8 mouse cellular contexts compared by ENCODE assay signal in genomic region chr7:6331233-6331956, GRCm38 (mm10). TPM values are rescaled to one million over a fixed set of nuclear protein-coding genes. Genes with fewer than 3 reads are reported as not detected.
DNase-seq lines count a peak whose midpoint lies in the region; ATAC-seq lines count a peak whose summit lies in the region.

Zfp583 (minus strand) TSS chr7:6331285.

- no peaks in the 10 kb centered on the region for H3K9me3 ChIP-seq in embryonic facial prominence, embryonic 11.5 days (replicated peaks; ENCODE audit: control insufficient read depth, low read length)
- H3K9me3 ChIP-seq in intestine, embryonic 16.5 days (ENCODE audit: control insufficient read depth, low read length): no peaks in the 10 kb centered on the region
- H3K9me3 ChIP-seq in midbrain, embryonic 10.5 days (replicated peaks): peaks cover 7% of the 10 kb centered on the region; the same call in 1 of the 2 replicates

- H3K27me3 ChIP-seq in embryonic facial prominence, embryonic 11.5 days (ENCODE audit: control insufficient read depth, insufficient read depth, low read length): no peaks in the 10 kb centered on the region
- no peaks in the 10 kb centered on the region for H3K27me3 ChIP-seq in intestine, embryonic 16.5 days (replicated peaks; ENCODE audit: control insufficient read depth, insufficient read depth, low read length)
- H3K27me3 ChIP-seq in midbrain, embryonic 10.5 days (ENCODE audit: low read depth, poor library complexity, severe bottlenecking): no peaks in the 10 kb centered on the region

- 3% methylated on average over 31 of the region's 31 CpGs for WGBS in embryonic facial prominence, embryonic 11.5 days
- 5% methylated on average over 31 of the region's 31 CpGs for WGBS in intestine, embryonic 16.5 days
- 5% methylated on average over 31 of the region's 31 CpGs for WGBS in midbrain, embryonic 10.5 days

- ATAC-seq in embryonic facial prominence, embryonic 11.5 days (replicated peaks; ENCODE audit: insufficient number of reproducible peaks, low FRiP score, low TSS enrichment, low read depth): peak; percentile 91
- ATAC-seq in intestine, embryonic 16.5 days: peak; percentile 98

- peak within 1 kb of the TSS; percentile 42 for H3K4me3 ChIP-seq in embryonic facial prominence, embryonic 11.5 days (ENCODE audit: low read depth, low read length)
- H3K4me3 ChIP-seq in intestine, embryonic 16.5 days (ENCODE audit: low read length): peak within 1 kb of the TSS; percentile 63
- H3K4me3 ChIP-seq in midbrain, embryonic 10.5 days: peak within 1 kb of the TSS; percentile 63

- peak; percentile 80 for DNase-seq in adrenal gland, postnatal 25 days
- DNase-seq in embryonic facial prominence, embryonic 11.5 days (ENCODE audit: low spot score): peak; percentile 90
- DNase-seq in gonadal fat pad, adult 2 months (ENCODE audit: low read depth): peak; percentile 10
- DNase-seq in left cerebral cortex, postnatal 36 days (ENCODE audit: low spot score in 2 of 2): peak; percentile 89 to 90
- peak; percentile 84 for DNase-seq in midbrain, embryonic 10.5 days (ENCODE audit: low spot score)
- peak; percentile 85 to 86 for DNase-seq in right cerebral cortex, postnatal 36 days (ENCODE audit: low spot score in 2 of 2)
- peak; percentile 77 to 80 for DNase-seq in urinary bladder, postnatal 4 days (ENCODE audit: low spot score in 2 of 2)

- peak within 1 kb of the TSS; percentile 76 for H3K9ac ChIP-seq in embryonic facial prominence, embryonic 11.5 days (replicated peaks; ENCODE audit: low read length)
- peak within 1 kb of the TSS; percentile 82 for H3K9ac ChIP-seq in intestine, embryonic 16.5 days (ENCODE audit: low read depth, low read length)

- peak within 1 kb of the TSS; percentile 44 for H3K4me2 ChIP-seq in embryonic facial prominence, embryonic 11.5 days (ENCODE audit: low read depth, low read length)
- H3K4me2 ChIP-seq in intestine, embryonic 16.5 days (ENCODE audit: low read depth, low read length): peak within 1 kb of the TSS; percentile 88

- H3K27ac ChIP-seq in embryonic facial prominence, embryonic 11.5 days (replicated peaks; ENCODE audit: low read depth, low read length): peak within 1 kb of the TSS; percentile 72
- H3K27ac ChIP-seq in intestine, embryonic 16.5 days (ENCODE audit: low read length): peak within 1 kb of the TSS; percentile 65
- peak within 1 kb of the TSS; percentile 90 for H3K27ac ChIP-seq in midbrain, embryonic 10.5 days (replicated peaks)

- intact Hi-C loops in left cerebral cortex, postnatal 36 days (cut with DNase I): loop anchor here (5.0 kb wide), 1 partner anchor 44 kb away; the partner anchor contains the start of gene Zfp667

- no peaks in the 10 kb centered on the region for H3K4me1 ChIP-seq in embryonic facial prominence, embryonic 11.5 days (ENCODE audit: control insufficient read depth, insufficient read depth, low read length)
- H3K4me1 ChIP-seq in intestine, embryonic 16.5 days (ENCODE audit: control insufficient read depth, insufficient read depth, low read length): 0 out of 2 replicates have a peak, but pooled peaks cover 7% of the 10 kb centered on the region
- H3K4me1 ChIP-seq in midbrain, embryonic 10.5 days: peaks cover 18% of the 10 kb centered on the region

- H3K36me3 ChIP-seq in embryonic facial prominence, embryonic 11.5 days (replicated peaks; ENCODE audit: control insufficient read depth, insufficient read depth, low read depth, low read length): no peaks in the 10 kb centered on the region
- no peaks in the 10 kb centered on the region for H3K36me3 ChIP-seq in intestine, embryonic 16.5 days (ENCODE audit: control insufficient read depth, insufficient read depth, low read length)
- H3K36me3 ChIP-seq in midbrain, embryonic 10.5 days: no peaks in the 10 kb centered on the region

RNA-seq across cellular contexts. Expression of gene Zfp583, which starts in this region (rescaled TPM):
- 2.9 and 3.9 TPM in 2 replicates for total RNA-seq in adrenal gland, postnatal 25 days (2021)
- 8.3 and 8.8 TPM in 2 replicates for polyA plus RNA-seq in embryonic facial prominence, embryonic 11.5 days (2014; fragmentation: Nextera tagmentation; extraction: Ambion mirVana)
- polyA plus RNA-seq in gonadal fat pad, adult 2 months (2012; rRNA removed): 0.96 and 1.1 TPM in 2 replicates
- polyA plus RNA-seq in intestine, embryonic 16.5 days (2015; fragmentation: Nextera tagmentation; extraction: Ambion mirVana): 2.8 and 2.9 TPM in 2 replicates
- total RNA-seq in left cerebral cortex, postnatal 36 days (2021): 10 to 100 TPM in 1 of 2 experiments, 1 to 10 TPM in 1; 9.0 to 11.2 TPM
- polyA plus RNA-seq in midbrain, embryonic 10.5 days (2016; fragmentation: Nextera tagmentation; extraction: Ambion mirVana): 5.2 and 8.0 TPM in 2 replicates

Comparison
In these comparisons a context has a peak if more than half of its experiments do, and no peak if none do; other contexts are left out.
1. Peak in every context shown above with its lines: DNase-seq, ATAC-seq, H3K4me3 ChIP-seq and H3K27ac ChIP-seq.
2. DNase-seq: peak in every context shown above with its lines; median percentile 90 in embryonic facial prominence, embryonic 11.5 days; 90 in left cerebral cortex, postnatal 36 days; 86 in right cerebral cortex, postnatal 36 days; 84 in midbrain, embryonic 10.5 days; 80 in adrenal gland, postnatal 25 days; 78 in urinary bladder, postnatal 4 days; 10 in gonadal fat pad, adult 2 months.